Mouse (Mus musculus): ENCODE measurements around the gene Egr4. TPM values are rescaled to one million over a fixed set of nuclear protein-coding genes. Genes with fewer than 3 reads are reported as not detected.

Egr4 gene
- polyA plus RNA-seq (2014; fragmentation: Illumina TruSeq; extraction: RNeasy Lipid Tissue Mini Kit (QIAGEN cat#74804); ENCODE audit: low read depth, low replicate concordance): not detected

DNA sequence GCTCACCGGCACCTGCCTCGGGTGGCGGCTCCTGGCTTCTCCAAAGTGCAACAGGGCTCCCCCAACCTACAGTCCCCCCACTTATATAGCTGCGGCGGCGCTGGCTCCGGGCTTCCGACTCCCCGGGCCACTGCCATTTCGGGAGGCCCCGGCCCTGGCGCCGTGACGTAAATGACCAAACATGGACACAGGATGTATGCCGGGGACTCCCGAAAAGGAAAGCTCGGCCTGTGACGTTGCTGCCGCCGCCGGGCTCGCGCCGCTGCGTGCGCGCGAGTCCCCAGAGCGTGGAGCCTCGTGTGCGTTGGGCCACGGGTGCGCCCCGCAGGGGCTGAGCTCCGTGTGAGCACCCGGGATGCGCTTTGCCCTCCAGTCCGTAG lies at the start of gene Egr4:
Egr4 (minus strand) TSS at position 59 of the 380 bp plus-strand sequence.

DNA sequence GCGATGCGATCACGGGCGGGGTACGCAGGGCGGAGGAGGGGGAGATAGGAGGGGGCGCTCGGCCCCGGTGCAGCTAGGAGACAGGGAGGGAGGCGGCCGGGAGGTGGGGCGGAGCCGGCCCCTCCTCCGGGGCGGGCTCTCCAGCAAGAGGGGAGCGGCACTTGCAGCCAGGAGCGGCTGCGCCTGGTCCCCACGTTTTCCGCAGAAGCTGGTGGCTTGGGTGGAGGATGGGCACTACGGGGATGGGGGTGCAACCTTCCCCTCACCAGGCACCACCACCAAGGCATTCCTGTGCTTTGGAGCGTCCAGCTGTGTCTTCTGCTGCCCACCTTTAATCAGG lies 10.5 kb downstream of the Egr4 start, which contains the start of gene Fbxo41:
Fbxo41 (minus strand) TSS at position 84 of the 340 bp plus-strand sequence.

Other genes with a start within 250 kb of the Egr4 start
- 4.4 TPM for gene Sfxn5, start 180.2 kb downstream of the Egr4 start, polyA plus RNA-seq (2014; fragmentation: Illumina TruSeq; extraction: RNeasy Lipid Tissue Mini Kit (QIAGEN cat#74804); ENCODE audit: low read depth, low replicate concordance)
- gene Rab11fip5, start 139.0 kb downstream of the Egr4 start, polyA plus RNA-seq (2014; fragmentation: Illumina TruSeq; extraction: RNeasy Lipid Tissue Mini Kit (QIAGEN cat#74804); ENCODE audit: low read depth, low replicate concordance): 5.6 TPM
- not detected for gene Noto, start 89.7 kb downstream of the Egr4 start, polyA plus RNA-seq (2014; fragmentation: Illumina TruSeq; extraction: RNeasy Lipid Tissue Mini Kit (QIAGEN cat#74804); ENCODE audit: low read depth, low replicate concordance)
- 2.1 TPM for gene Smyd5, start 81.6 kb downstream of the Egr4 start, polyA plus RNA-seq (2014; fragmentation: Illumina TruSeq; extraction: RNeasy Lipid Tissue Mini Kit (QIAGEN cat#74804); ENCODE audit: low read depth, low replicate concordance)
- gene Cct7, start 62.1 kb downstream of the Egr4 start, polyA plus RNA-seq (2014; fragmentation: Illumina TruSeq; extraction: RNeasy Lipid Tissue Mini Kit (QIAGEN cat#74804); ENCODE audit: low read depth, low replicate concordance): 69.5 TPM
- 3.1 TPM for gene Pradc1, start 61.6 kb downstream of the Egr4 start, polyA plus RNA-seq (2014; fragmentation: Illumina TruSeq; extraction: RNeasy Lipid Tissue Mini Kit (QIAGEN cat#74804); ENCODE audit: low read depth, low replicate concordance)
- not detected for gene Fbxo41, start 10.6 kb downstream of the Egr4 start, polyA plus RNA-seq (2014; fragmentation: Illumina TruSeq; extraction: RNeasy Lipid Tissue Mini Kit (QIAGEN cat#74804); ENCODE audit: low read depth, low replicate concordance)
- 4.8 TPM for gene Alms1, start 73.9 kb upstream of the Egr4 start, polyA plus RNA-seq (2014; fragmentation: Illumina TruSeq; extraction: RNeasy Lipid Tissue Mini Kit (QIAGEN cat#74804); ENCODE audit: low read depth, low replicate concordance)
- 4.2 TPM for gene Nat8f7, start 199.6 kb upstream of the Egr4 start, polyA plus RNA-seq (2014; fragmentation: Illumina TruSeq; extraction: RNeasy Lipid Tissue Mini Kit (QIAGEN cat#74804); ENCODE audit: low read depth, low replicate concordance)

All from kidney, adult 10 weeks (tissue).